Mouse (Mus musculus) layer of hippocampus, adult 9-10 months (tissue): ENCODE data around the gene Slc30a1.

Experiments
- DNase-seq: peaks from one replicate; pipeline ENCODE4 v3.0.0; 2022; ENCODE audit warnings: low spot score

Slc30a1 gene

DNA sequence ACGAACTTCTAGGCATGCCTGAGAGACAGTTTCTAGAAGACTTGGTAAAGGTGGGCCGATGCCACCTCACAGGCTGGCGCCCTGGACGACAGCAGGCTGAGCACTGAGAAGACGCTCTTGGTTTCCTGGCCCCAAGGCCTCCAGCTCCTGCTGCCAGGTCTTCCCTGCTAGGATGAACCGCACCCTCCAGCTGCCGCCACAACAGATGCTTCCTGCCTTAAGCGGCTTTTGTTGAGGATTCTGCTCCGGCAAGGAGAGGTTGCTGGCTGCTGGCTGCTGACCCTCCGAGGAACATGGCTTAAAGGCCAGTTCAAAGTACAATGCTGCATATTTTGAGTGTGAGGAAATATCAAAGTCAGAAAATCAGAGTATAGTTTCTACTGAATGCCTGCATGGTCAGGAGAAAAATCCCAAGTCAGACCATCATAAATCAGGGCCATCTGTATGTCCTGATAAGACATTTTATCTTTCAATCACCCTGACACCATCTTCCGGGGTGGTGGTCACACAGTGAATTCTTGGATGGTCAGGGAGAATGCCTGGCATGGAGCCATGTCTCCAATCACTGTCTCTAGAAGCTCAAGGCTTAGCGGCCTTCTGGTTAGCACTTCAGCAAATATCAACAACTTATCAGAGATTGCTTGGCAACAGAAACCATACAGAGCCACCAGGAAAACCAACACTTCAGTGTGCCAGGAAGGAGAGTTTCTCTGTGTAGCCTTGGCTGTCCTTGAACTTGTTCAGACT lies 9.6 kb upstream of the Slc30a1 start:
- DNase-seq = no peak

DNA sequence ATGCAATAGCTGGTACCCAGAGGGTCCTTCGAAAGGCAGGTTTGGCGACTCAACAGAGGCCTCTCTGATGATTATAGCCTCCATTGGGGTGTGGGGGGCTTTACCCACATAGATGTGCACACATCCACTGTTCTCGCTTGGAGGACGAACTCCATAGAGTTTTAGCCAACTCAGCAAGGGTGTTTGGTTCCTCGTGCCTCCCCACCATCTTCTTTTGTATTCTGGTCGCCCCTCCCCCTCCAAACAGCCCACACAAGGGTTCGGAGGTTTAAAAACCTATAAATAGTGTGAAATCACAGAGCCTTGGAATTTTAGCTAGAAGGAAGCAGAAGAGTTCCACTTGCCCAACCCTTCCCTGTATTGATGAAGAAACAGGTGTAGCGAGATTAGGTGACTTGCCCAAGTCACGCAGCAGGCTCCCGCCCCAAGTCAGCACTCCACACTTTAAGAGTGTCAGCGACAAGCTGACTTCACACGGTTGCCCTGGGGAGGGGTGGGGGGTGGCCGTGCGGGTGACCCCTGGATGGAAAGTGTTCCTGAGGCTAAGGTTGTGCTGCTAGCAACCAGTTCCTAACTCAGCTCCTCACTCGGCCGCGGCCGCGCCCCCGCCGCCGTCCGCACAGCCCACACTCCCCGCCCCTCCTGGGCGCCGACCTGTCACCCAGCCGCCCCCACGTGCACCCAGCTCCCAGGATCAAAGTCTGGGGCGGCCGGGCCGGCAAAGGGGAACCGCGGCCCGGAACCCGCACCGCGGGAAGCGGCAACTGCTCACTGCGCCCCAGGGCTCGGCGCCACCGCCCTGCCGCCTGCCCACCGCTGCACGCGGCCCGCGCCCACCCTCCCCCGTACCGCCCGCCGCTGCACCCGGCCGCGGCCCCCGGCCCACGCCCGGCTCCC lies 682 bp upstream of the Slc30a1 start:
- DNase-seq = no peak

DNA sequence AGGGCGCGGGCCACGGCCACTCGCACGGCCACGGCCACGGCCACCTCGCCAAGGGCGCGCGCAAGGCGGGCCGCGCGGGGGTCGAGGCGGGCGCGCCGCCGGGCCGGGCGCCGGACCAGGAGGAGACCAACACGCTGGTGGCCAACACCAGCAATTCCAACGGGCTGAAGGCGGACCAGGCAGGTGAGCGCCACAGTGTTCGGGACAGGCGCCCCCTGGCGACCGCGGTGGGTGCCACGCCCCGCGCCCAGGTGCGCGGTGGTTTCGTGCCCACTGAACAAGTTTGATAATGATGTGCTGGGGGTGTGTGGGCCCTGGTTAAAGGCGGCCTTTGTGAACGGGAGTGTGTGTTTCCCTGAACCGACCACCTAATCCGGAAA lies 854 bp downstream of the Slc30a1 start:
- peak; percentile 52 for DNase-seq

DNA sequence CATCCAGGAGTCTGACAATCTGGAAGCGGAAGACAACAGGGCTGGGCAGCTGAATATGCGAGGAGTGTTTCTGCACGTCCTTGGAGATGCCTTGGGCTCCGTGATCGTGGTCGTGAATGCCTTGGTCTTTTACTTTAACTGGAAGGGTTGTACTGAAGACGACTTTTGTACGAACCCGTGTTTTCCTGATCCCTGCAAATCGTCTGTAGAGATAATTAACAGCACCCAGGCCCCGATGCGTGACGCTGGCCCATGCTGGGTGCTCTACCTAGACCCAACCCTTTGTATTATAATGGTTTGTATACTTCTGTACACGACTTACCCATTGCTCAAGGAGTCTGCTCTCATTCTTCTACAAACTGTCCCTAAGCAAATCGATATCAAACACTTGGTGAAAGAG lies 2.3 kb downstream of the Slc30a1 start:
- no peak for DNase-seq

DNA sequence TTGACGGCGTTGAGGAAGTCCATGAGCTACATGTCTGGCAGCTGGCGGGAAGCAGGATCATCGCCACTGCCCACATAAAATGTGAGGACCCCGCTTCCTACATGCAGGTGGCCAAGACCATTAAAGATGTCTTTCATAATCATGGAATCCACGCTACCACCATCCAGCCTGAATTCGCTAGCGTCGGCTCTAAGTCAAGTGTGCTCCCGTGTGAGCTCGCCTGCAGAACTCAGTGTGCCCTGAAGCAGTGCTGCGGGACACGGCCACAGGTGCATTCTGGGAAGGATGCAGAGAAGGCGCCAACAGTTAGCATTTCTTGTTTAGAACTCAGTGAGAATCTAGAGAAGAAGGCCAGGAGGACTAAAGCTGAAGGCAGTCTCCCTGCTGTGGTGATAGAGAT lies 2.7 kb downstream of the Slc30a1 start:
- DNase-seq = no peak

DNA sequence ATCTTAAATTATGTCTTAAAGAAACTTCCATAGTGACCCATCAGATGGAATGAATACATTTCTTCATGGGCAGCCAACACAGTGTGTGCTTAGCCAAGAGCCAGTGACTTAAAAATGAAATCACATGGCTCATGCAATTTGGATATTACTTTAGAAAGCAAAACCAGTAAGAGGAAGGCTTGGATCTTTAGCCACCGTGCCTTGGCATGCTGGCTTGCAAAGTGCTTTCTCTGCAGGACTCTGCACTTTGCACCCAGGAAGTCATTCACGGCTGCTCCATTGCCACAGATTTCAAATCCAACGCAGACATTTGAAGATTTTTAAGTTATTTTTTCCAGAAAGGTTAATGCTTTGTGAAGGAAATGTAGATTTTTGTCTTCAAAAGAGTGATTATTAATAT lies 4.1 kb downstream of the Slc30a1 start:
- DNase-seq = no peak

DNA sequence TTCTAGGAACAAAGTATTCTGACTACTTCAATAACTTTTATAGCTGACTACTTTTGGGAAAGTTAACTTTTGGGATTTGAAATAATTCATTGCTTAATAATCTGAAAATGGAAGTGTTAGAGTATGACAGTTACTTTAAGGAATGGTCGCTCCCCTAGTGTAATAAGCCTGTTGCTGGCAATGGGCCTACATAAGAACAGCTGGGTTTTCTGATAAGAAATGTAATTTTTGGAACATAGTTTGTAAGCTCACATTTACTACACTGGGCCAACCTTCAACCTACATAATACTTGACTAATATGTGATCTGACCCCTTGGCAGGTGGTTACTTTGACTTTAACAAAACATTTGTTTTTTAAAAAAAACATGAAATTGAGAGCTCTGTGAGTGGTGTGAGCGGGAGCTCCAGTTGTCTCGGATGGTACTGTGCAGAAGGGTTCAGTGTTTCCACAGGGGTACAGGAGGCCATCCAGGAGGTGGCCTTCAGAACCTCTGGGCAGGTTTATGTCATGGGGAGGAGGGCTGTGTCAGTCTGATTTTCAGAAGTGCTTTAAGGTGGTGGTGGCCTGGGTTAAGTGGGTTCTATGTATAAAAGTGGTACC lies 4.6 kb downstream of the Slc30a1 start:
- DNase-seq = no peak

DNA sequence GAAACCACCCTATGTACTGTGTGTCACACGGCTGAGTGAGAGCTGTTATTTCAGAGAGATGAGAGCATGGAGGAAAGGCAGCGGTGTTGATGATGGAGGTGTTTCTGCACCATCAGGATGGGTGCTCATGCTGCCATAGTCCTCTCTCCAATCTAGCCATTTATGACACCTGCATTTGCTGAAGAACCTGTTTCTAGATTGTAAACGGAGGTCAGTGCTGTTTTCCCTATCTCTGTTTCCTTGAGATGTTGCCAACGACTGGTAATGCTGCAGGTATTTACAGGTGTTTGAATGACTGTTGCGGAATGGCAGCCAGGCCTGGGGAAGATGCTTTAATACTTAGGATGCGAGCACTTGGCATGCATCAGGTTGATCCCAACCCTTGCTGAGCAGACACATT lies 8.1 kb downstream of the Slc30a1 start:
- no peak for DNase-seq

DNA sequence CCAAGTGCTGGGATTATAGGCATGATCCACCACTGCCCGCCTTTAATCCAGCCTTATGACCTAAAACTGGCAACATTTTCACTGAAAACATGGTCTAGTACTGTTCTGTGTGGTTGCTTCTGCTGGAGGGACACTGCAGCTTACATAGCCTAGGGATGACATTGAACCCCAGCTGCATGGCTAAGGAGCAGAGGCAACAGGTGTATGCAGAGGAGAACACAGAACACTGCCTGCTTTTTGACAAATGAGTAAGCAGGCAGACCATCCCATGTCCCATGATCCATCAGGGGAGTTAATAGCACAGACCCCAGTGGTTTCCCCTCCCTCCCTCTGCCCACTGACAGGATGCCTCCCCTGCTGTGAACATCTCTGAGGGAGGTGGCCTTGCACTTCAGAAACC lies 9.0 kb downstream of the Slc30a1 start:
- DNase-seq = no peak

DNA sequence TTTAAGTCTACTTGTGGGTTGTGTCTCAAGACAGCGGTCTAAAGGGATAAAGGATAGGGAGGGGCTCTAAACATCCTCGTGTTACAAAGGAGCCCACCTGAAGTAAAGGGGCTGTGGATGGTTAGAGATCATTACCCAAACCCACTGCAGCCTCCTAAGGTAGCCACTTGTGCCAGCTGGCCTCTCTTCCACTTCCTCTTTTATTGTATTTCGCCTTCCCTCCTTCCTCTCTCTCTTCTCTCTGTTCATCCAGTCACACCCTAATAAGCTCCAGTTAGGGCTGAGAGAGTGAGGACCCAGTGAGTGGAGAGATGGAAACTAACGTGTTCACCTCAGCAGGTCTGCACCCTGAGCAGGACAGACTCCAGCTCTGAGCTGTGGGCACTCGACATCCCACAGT lies 10.3 kb downstream of the Slc30a1 start:
- no peak for DNase-seq

DNA sequence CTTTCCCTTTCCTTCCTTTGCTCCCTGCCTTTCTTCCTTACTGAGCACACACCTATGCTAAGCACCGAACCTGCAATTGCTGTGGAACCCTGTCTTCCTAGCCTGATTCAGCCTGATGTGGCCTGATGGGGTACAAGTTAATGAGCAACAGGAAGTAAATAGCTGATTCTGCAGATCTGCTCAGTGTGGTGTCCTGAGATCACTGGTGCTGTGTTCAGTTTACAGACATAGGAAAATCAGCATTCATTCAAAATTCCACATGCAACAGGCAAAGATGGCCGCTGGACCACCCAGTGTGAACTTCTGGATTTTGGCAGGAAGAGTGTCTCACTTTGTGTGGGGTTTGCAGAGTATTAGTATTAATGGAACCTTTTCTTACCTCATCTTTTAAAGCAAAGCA lies 12.8 kb downstream of the Slc30a1 start:
- DNase-seq = no peak

DNA sequence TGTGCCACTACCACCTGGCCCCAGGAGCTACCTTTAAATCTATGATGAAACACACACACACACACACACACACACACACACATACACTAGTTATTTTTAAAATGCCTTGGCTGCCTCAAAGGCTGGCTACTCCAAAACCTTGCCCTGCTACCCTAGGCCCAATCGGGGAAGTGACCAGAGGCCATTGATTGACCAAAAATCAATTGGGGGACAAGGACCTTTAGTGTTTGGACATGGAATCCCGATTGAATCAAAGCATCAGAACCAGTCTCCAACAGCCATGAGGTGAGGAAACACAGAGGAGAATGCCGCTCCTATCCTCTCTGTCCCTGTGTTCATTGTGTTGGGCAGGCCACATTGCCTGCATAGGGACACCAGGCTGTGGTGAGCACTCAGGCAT lies 15.1 kb downstream of the Slc30a1 start:
- DNase-seq = no peak

DNA sequence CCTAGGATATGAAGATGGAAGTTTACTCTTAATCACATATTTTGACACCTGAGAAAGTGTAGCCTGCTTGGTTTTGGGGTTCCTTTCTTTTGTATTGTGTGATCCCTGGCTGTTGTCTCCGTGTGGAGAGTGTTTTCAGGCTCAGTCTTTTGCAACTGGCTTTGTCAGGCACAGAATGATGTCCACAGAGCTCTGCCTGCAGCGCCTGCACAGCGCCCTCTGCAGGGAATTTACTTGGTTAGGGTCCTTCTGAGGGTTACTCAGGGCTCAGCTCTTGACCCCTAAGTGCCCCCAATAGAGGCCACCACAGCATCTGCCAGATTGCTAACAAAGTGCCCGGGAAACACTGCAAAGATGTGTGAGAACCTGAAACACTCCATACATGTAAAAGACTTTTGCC lies 18.9 kb downstream of the Slc30a1 start:
- no peak for DNase-seq

DNA sequence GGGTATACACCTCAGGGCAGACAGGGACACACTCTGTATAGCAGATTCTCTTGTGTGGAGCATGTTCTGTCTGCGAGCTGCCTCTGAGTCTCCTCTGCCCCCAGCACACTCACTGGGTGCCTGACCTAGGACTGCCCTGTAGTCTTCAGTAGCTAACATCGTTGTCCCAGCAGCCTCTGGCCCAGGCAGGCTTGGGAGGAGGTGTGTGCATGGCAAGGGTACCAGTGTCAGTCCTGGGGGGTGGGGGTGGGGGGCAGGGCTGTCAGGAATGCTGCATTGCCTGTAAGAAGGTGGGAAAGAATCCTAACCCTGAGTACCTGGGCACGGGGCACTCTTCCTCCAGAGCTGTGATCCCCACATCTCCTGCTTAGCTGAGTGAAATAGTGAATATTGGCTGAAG lies 20.1 kb downstream of the Slc30a1 start:
- DNase-seq = no peak

DNA sequence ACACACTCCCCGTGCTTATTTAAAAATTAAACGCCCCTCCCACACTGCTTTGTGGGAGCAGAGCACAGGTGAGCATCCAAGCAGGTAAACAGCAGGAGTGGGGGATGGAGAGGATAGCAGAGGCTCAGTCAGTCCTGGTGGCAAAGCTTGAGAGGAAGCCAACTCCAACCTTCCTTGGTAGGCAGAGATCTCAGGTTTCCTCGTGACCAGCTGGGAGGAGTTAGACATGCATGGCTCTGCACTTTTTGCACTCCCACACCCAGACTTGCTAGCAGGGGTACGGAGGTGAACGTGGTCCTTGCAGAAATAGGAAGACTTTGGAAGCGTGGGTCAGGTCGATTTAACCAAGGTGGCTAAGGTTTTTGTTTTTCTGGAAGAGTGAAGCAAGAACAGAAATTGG lies 21.8 kb downstream of the Slc30a1 start:
- no peak for DNase-seq

DNA sequence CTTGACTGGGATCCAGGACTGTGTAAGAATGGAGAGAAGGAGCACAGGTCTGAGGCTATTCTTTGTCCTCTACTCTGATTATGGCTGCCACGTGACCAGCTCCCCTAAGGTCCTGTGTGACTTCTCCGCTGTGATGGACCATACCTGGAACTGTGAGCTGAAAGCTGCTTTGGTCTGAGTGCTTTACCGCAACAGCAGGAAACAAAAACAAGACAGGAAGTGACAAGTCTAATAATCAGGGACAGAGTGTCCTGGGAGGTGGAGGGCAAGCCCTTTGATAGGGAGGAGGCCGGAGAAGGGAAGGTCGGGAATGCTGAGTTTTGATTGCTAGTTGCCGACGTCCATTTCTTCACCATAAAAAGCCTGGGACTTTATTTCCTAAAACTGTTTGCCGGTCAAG lies 22.5 kb downstream of the Slc30a1 start:
- no peak for DNase-seq

DNA sequence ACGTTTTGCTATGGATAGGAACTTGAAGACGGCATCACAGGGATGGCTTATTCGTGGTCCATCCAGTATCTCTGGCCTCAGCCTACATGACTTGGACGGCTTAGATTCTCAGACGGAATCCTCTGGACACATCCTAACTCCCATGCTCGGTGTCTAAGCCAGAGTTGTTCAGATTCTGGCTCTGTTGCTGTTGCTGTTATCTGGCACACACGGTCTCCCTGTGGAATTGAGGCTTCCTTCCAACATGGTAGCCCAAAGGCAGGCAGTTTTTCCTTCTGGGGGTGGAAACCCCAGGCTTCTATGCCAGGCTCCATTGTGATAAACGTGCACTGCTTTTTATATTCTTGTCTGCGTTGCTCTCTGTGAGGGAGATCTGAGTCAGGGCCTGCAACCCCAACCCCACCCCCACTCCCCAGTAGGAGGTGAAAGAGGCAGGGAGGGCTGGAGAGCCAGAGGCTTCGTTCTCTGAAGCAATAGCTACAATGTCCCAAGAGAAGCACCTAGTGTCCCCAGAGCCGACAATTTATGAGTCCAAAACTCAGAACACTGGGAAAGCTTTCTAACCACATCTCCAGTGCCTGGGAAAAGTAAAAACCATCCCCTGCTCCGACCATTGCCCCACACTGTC lies 23.4 kb downstream of the Slc30a1 start:
- no peak for DNase-seq

DNA sequence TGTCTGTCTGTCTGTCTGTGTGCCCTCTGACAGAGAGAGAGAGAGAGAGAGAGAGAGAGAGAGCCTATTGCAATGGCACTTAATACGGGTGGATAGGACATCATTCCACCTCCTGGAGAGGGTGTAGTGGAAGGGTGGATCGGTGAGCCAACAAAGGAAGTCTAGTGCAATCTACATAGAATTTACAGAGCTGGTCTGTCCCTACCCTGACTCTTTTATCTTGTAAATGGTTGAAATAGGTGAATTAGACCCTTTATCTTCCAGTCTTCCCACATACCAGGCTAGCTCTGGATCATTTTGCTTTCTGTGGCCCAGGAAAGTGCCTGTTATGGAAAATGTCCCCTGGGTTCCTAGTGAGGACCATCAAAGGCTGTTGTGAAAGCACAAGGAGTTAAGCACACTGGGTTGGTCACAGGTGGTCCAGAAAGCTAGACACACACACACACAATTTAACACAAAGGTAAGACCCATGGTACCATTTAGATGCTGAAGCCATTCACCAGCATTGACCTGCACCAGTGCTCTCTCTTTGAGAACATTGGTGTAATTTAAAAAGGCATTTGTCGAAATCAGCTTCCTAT lies 24.0 kb downstream of the Slc30a1 start:
- no peak for DNase-seq

DNA sequence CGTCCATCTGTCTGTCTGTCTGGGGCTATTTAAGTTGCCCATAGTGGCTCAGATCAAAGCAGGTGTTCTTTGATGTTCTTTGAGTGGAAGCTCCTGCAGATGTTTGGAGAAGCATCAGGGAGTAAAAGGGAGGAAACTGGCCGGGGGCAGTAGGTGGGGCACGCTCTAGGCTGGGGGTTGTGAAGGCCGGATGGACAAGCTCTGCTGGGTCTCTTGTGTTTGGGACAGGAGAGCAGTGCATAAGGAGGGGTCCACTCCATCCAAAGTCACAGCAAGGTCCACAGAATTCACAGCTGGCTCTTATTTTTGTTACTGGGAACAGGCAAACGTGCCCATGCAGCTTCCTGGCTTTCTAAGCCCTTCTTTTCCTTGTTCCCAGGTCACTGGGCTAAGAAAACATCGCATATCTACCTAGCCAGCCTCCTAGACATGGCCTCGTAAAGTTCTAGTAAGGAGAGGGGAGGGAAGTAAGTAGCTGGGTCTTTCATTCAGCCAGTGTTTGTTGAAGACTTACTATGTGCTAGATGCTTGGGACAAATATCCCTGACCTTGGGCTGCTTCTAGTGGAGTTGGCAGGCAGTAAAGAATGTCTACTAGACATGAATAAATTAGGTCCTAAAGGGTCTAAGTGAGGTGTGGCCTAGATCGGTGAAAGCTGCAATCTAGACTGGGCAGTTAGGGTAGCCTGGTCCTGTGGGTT lies 25.9 kb downstream of the Slc30a1 start:
- no peak for DNase-seq

DNA sequence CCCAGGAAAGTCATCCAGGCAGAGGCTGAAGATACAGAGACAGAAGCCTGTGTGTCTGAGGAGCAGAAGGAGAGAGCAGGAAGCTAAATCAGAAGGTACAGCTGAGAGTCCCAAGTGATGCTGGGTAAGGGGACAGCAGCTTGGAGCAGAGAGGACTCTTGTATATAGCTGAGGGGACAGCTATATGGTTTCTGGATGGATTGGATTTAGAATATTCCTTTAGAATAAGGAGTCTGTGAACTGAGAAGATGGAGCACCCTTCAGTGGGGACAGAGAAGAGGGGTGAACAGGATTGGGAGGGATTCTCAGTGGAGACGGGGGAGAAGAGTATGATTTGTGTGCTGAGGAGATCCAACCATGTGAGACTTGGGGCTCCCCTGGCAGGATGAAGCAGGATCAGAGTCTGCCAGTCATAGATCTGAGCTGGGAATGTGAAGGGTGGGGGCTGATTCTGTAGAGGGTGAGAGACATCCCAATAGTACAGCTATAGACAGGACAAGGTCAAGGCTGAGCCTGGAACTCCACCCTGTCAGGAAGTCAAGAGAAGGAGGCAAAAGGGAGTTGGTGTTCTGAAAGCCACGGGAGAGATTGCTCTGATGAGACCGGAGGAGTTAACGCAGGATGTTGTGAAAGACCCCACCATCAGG lies 26.5 kb downstream of the Slc30a1 start:
- no peak for DNase-seq

DNA sequence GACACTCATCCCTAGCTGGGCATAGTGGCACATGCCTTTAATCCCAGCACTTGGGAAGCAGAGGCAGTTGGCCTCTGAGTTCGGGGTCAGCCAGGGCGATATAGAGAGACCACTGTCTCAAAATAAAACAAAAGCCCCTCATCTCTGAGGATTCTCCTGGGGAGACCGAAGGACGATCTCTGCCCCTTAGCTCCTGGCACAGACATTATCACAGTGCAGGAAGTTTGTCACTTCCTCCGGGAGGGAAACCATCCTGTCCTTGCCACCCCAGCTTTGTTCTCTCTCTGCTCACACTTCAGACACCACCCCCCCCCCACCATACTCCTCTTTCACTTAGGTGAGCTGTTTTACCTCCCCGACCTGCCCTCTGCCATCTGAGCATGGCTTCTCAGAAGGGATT lies 37.1 kb downstream of the Slc30a1 start:
- no peak for DNase-seq
